Mouse (Mus musculus) adrenal gland, postnatal 25 days (tissue): ENCODE measurements around the gene Btn1a1. TPM values are rescaled to one million over a fixed set of nuclear protein-coding genes. Genes with fewer than 3 reads are reported as not detected.
A peak's percentile ranks its signal among the peaks of the same experiment; 100 is the strongest.

Experiments
- DNase-seq: peaks from one replicate; pipeline ENCODE4 v3.0.0; 2021; ENCODE audit warnings: mixed read lengths
- total RNA-seq: library from RNA; stranded (reverse); gene quantifications from 2 replicates; pipeline ENCODE4 v1.2.3, GENCODE M21; 2021

Btn1a1 gene
- total RNA-seq, 1 experiment from 2014 or later = not detected

- DNase-seq = peak; percentile 87
Observed at GRCm38 (mm10) chr13:23437908-23438307, 27.8 kb downstream of the Btn1a1 start.

- peak; percentile 68 for DNase-seq
Observed at GRCm38 (mm10) chr13:23436861-23437822, 28.6 kb downstream of the Btn1a1 start.

- peak; percentile 20 for DNase-seq
Observed at GRCm38 (mm10) chr13:23436231-23436661, 29.5 kb downstream of the Btn1a1 start.

- no peak for DNase-seq
Observed at GRCm38 (mm10) chr13:23435676-23436075, 30.0 kb downstream of the Btn1a1 start.

- DNase-seq = no peak
Observed at GRCm38 (mm10) chr13:23435241-23435640, 30.5 kb downstream of the Btn1a1 start.

GRCm38 (mm10) chr13:23434426-23434825 is 31.3 kb downstream of the Btn1a1 start:
- no peak for DNase-seq

- DNase-seq = no peak
Observed at GRCm38 (mm10) chr13:23433801-23434200, 31.9 kb downstream of the Btn1a1 start.

GRCm38 (mm10) chr13:23433206-23433605 is 32.5 kb downstream of the Btn1a1 start:
- no peak for DNase-seq

- DNase-seq = peak; percentile 91
Observed at GRCm38 (mm10) chr13:23432562-23433201, 33.0 kb downstream of the Btn1a1 start.

- DNase-seq = peak; percentile 71
Observed at GRCm38 (mm10) chr13:23431351-23431771, 34.3 kb downstream of the Btn1a1 start.

- peak; percentile 70 for DNase-seq
Observed at GRCm38 (mm10) chr13:23430734-23431133, 35.0 kb downstream of the Btn1a1 start.

GRCm38 (mm10) chr13:23429771-23430380 is 35.8 kb downstream of the Btn1a1 start:
- DNase-seq = no peak

GRCm38 (mm10) chr13:23428166-23428993 is 37.3 kb downstream of the Btn1a1 start:
- no peak for DNase-seq

GRCm38 (mm10) chr13:23427401-23427910 is 38.2 kb downstream of the Btn1a1 start:
- no peak for DNase-seq

- no peak for DNase-seq
Observed at GRCm38 (mm10) chr13:23426922-23427321, 38.8 kb downstream of the Btn1a1 start.

GRCm38 (mm10) chr13:23426335-23426734 is 39.4 kb downstream of the Btn1a1 start:
- peak; percentile 47 for DNase-seq

- peak; percentile 62 for DNase-seq
Observed at GRCm38 (mm10) chr13:23425505-23425904, 40.2 kb downstream of the Btn1a1 start.

- DNase-seq = peak; percentile 91
Observed at GRCm38 (mm10) chr13:23424494-23425325, 41.0 kb downstream of the Btn1a1 start.

- no peak for DNase-seq
Observed at GRCm38 (mm10) chr13:23424052-23424380, 41.7 kb downstream of the Btn1a1 start.

- DNase-seq = peak; percentile 95
Observed at GRCm38 (mm10) chr13:23423286-23424051, 42.2 kb downstream of the Btn1a1 start, which contains the start of gene Abt1. Gene Abt1 (minus strand): TSS chr13:23423866.
